Mouse (Mus musculus) cerebellum, postnatal 14 days (tissue): ENCODE measurements around the gene Epb41.
A peak's percentile ranks its signal among the peaks of the same experiment; 100 is the strongest.

ENCODE experiments used
- DNase-seq, 2 experiments: peaks; one replicate each; pipeline ENCODE4 v3.0.0; 2021; ENCODE audit warnings: mixed read lengths in 2 of 2

Gene Epb41

GRCm38 (mm10) chr4:132074933-132075769 is at the start of gene Epb41:
TSS of gene Epb41 (minus strand) at chr4:132075321.
- DNase-seq = peak; percentile 99 to 100

- no peak for DNase-seq
Measured at GRCm38 (mm10) chr4:132123166-132123565, 48.0 kb upstream of the Epb41 start.

GRCm38 (mm10) chr4:132121674-132122073 is 46.6 kb upstream of the Epb41 start:
- peak in 1 of 2 experiments; percentile 24 for DNase-seq

- no peak for DNase-seq
Measured at GRCm38 (mm10) chr4:132119566-132119965, 44.4 kb upstream of the Epb41 start.

GRCm38 (mm10) chr4:132116315-132116714 is 41.2 kb upstream of the Epb41 start:
- DNase-seq = no peak

GRCm38 (mm10) chr4:132113411-132114095 is 38.4 kb upstream of the Epb41 start:
- DNase-seq = peak; percentile 19 to 36

GRCm38 (mm10) chr4:132111227-132111626 is 36.1 kb upstream of the Epb41 start:
- DNase-seq = no peak

GRCm38 (mm10) chr4:132108221-132108620 is 33.1 kb upstream of the Epb41 start:
- DNase-seq = no peak

- DNase-seq = no peak
Measured at GRCm38 (mm10) chr4:132101152-132101551, 26.0 kb upstream of the Epb41 start.

GRCm38 (mm10) chr4:132099548-132099947 is 24.4 kb upstream of the Epb41 start:
- no peak for DNase-seq

GRCm38 (mm10) chr4:132095043-132095442 is 19.9 kb upstream of the Epb41 start:
- no peak for DNase-seq

GRCm38 (mm10) chr4:132093928-132094327 is 18.8 kb upstream of the Epb41 start:
- DNase-seq = no peak

- no peak for DNase-seq
Measured at GRCm38 (mm10) chr4:132093136-132093535, 18.0 kb upstream of the Epb41 start.

GRCm38 (mm10) chr4:132088921-132089320 is 13.8 kb upstream of the Epb41 start:
- peak; percentile 78 to 82 for DNase-seq

GRCm38 (mm10) chr4:132085114-132085513 is 10.0 kb upstream of the Epb41 start:
- no peak for DNase-seq

- no peak for DNase-seq
Measured at GRCm38 (mm10) chr4:132080492-132080983, 5.4 kb upstream of the Epb41 start.

GRCm38 (mm10) chr4:132079555-132080275 is 4.6 kb upstream of the Epb41 start:
- peak; percentile 86 to 89 for DNase-seq

GRCm38 (mm10) chr4:132078296-132078714 is 3.2 kb upstream of the Epb41 start:
- no peak for DNase-seq

- no peak for DNase-seq
Measured at GRCm38 (mm10) chr4:132077445-132077844, 2.3 kb upstream of the Epb41 start.

- no peak for DNase-seq
Measured at GRCm38 (mm10) chr4:132076480-132077405, 1.6 kb upstream of the Epb41 start.

- no peak for DNase-seq
Measured at GRCm38 (mm10) chr4:132075796-132076195, 675 bp upstream of the Epb41 start.
